ENCODE assay signal across 33 mouse cellular contexts in genomic region chr4:144686268-144686667, GRCm38 (mm10). TPM values are rescaled to one million over a fixed set of nuclear protein-coding genes. Genes with fewer than 3 reads are reported as not detected.
"Had no signal": no experiment of that assay in that cellular context is flagged by ENCODE, and none has a peak within 500 bp of the region (broad histone marks: within the 10 kb centered on the region; RNA-seq: fewer than 3 reads in every experiment).

Gene Gm436, minus strand, starts transcription at chr4:144686368.

- ATAC-seq: forebrain, embryonic 13.5 days; forebrain, embryonic 14.5 days; forebrain, embryonic 15.5 days; forebrain, embryonic 16.5 days; forebrain, postnatal 0 days had no signal

- DNase-seq: cerebellum, adult 8-10 months; cerebellum, adult 9-10 months; cerebellum, adult 9-11 months; cerebellum, postnatal 10 days; cerebellum, postnatal 14 days; cerebellum, postnatal 25 days; cerebellum, postnatal 36 days; embryo, embryonic 11 days; forebrain, postnatal 0 days; gastrocnemius, adult 2 months; gastrocnemius, postnatal 10 days; gastrocnemius, postnatal 14 days; gastrocnemius, postnatal 25 days; gastrocnemius, postnatal 36 days; heart, adult 11 months; heart, adult 18-20 months; heart, adult 2 months had no signal

- H3K9me3 ChIP-seq: embryonic facial prominence, embryonic 13.5 days; embryonic facial prominence, embryonic 15.5 days had no signal

- H3K27ac ChIP-seq: embryonic facial prominence, embryonic 10.5 days; embryonic facial prominence, embryonic 12.5 days; embryonic facial prominence, embryonic 13.5 days; embryonic facial prominence, embryonic 15.5 days; forebrain, embryonic 10.5 days; forebrain, embryonic 12.5 days; forebrain, embryonic 13.5 days; forebrain, embryonic 15.5 days; gastrocnemius, adult 2 months; heart, adult 2 months had no signal

- H3K36me3 ChIP-seq: embryonic facial prominence, embryonic 10.5 days; embryonic facial prominence, embryonic 12.5 days; embryonic facial prominence, embryonic 13.5 days; embryonic facial prominence, embryonic 15.5 days; forebrain, embryonic 10.5 days; forebrain, embryonic 12.5 days; forebrain, embryonic 15.5 days had no signal

- H3K4me1 ChIP-seq: embryonic facial prominence, embryonic 10.5 days; embryonic facial prominence, embryonic 12.5 days; embryonic facial prominence, embryonic 13.5 days; embryonic facial prominence, embryonic 15.5 days; forebrain, embryonic 10.5 days; forebrain, embryonic 12.5 days; forebrain, embryonic 13.5 days; forebrain, embryonic 15.5 days had no signal

- H3K4me3 ChIP-seq: embryonic facial prominence, embryonic 10.5 days; embryonic facial prominence, embryonic 12.5 days; embryonic facial prominence, embryonic 13.5 days; embryonic facial prominence, embryonic 15.5 days; erythroblast, embryonic 14.5 days; forebrain, embryonic 10.5 days; forebrain, embryonic 12.5 days; forebrain, embryonic 13.5 days; forebrain, embryonic 15.5 days; gastrocnemius, adult 2 months; heart, adult 2 months had no signal

- H3K9ac ChIP-seq: embryonic facial prominence, embryonic 12.5 days; embryonic facial prominence, embryonic 13.5 days; embryonic facial prominence, embryonic 15.5 days; forebrain, embryonic 12.5 days; forebrain, embryonic 13.5 days; forebrain, embryonic 15.5 days; forebrain, postnatal 0 days had no signal

- H3K27me3 ChIP-seq: embryonic facial prominence, embryonic 12.5 days; embryonic facial prominence, embryonic 13.5 days; embryonic facial prominence, embryonic 15.5 days; forebrain, embryonic 12.5 days; forebrain, embryonic 13.5 days; forebrain, embryonic 15.5 days had no signal

- H3K4me2 ChIP-seq: embryonic facial prominence, embryonic 12.5 days; embryonic facial prominence, embryonic 13.5 days; embryonic facial prominence, embryonic 15.5 days; forebrain, embryonic 12.5 days; forebrain, embryonic 13.5 days; forebrain, embryonic 15.5 days had no signal

RNA-seq across cellular contexts. Expression of gene Gm436, which starts in this region (rescaled TPM):
- polyA plus RNA-seq: cortical plate, adult 2 months; embryonic facial prominence, embryonic 10.5 days; embryonic facial prominence, embryonic 11.5 days; embryonic facial prominence, embryonic 12.5 days; embryonic facial prominence, embryonic 13.5 days; embryonic facial prominence, embryonic 14.5 days; embryonic facial prominence, embryonic 15.5 days; erythroblast, embryonic 14.5 days; forebrain, embryonic 10.5 days; forebrain, embryonic 11.5 days; forebrain, embryonic 12.5 days; forebrain, embryonic 13.5 days; forebrain, embryonic 14.5 days; forebrain, embryonic 15.5 days; forebrain, embryonic 16.5 days; forebrain, postnatal 0 days; frontal cortex, adult 2 months; heart, adult 2 months had no signal
